Mouse (Mus musculus) kidney, adult 2 months (tissue): Measurements from ENCODE around the gene Wnt10b.

ENCODE experiments used
- CTCF ChIP-seq: fragments of 200-500 bp; conservative IDR thresholded peaks from 2 replicates; pipeline ENCODE4 v1.5.1; 2011; ENCODE audit warnings: low read depth, mild to moderate bottlenecking, control low read depth, low read length, moderate library complexity, mixed read lengths; ENCODE audit not compliant: insufficient read depth, insufficient read length
- POLR2A ChIP-seq: fragments of 200-500 bp; IDR thresholded peaks from one replicate; pipeline ENCODE4 v1.6.1; 2011; ENCODE audit warnings: low read depth, low read length, control low read depth

- TF ChIP-seq CTCF, result no peak
- no peak for TF ChIP-seq POLR2A
Measured at GRCm38 (mm10) chr15:98780573-98780972, 2.6 kb upstream of the Wnt10b start.
